Mouse (Mus musculus) cortical plate, adult 2 months (tissue): ENCODE results near the gene Ranbp17.

Source experiments
- CTCF ChIP-seq: fragments of 200-500 bp; IDR thresholded peaks from 2 replicates; pipeline ENCODE4 v1.5.1; 2011; ENCODE audit warnings: mild to moderate bottlenecking, control low read depth, low read length; ENCODE audit not compliant: insufficient read depth; ENCODE audit errors: extremely low read depth
- POLR2A ChIP-seq: fragments of 200-500 bp; IDR thresholded peaks from 2 replicates; pipeline ENCODE4 v1.6.1; 2011; ENCODE audit warnings: mild to moderate bottlenecking, low read length, control low read depth; ENCODE audit not compliant: insufficient read depth; ENCODE audit errors: extremely low read depth

- TF ChIP-seq CTCF (no peak), POLR2A (no peak)
Observed at GRCm38 (mm10) chr11:33193695-33194094, 319.9 kb downstream of the Ranbp17 start.
